Mouse (Mus musculus): ENCODE measurements around the gene Sh2b1.

- TF ChIP-seq CTCF (IDR thresholded peaks at IDR 0.05; ENCODE audit: low read depth) = no peak
- no peak for TF ChIP-seq EP300 (IDR thresholded peaks at IDR 0.05; ENCODE audit: low read depth)
Observed at GRCm38 (mm10) chr7:126421756-126422155, 53.5 kb downstream of the Sh2b1 start.
